Mouse (Mus musculus) A20 (cell line): Measurements from ENCODE around the gene Vasn.

ENCODE experiments used
- DNase-seq: peaks from one replicate; pipeline ENCODE4 v3.0.0-alpha.2; 2011; ENCODE audit warnings: low read depth, low spot score

Vasn gene

DNA sequence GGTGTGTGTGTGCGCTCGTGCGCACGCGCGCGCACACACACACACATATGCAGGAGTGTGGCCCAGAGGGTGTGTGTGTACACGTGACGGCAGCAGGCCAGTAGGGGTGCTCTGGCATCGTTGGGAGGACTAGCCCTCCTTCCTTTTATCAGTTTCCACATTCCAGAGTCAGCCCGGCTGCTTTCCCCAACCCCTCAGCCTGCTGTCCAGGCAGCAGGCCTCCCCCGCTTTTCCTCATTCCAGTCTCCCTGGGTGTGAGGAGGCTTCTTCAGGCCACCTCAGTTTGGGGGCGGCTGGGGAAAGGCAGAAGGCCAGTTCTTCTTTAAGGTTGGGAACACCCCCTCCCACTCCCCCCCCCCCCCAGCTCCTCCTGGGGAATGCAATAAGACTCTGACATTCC lies 2.4 kb downstream of the Vasn start:
- DNase-seq, result no peak

- DNase-seq, result no peak
These were observed 3.2 kb downstream of the Vasn start for GRCm38 (mm10) chr16:4642937-4643336.

DNA sequence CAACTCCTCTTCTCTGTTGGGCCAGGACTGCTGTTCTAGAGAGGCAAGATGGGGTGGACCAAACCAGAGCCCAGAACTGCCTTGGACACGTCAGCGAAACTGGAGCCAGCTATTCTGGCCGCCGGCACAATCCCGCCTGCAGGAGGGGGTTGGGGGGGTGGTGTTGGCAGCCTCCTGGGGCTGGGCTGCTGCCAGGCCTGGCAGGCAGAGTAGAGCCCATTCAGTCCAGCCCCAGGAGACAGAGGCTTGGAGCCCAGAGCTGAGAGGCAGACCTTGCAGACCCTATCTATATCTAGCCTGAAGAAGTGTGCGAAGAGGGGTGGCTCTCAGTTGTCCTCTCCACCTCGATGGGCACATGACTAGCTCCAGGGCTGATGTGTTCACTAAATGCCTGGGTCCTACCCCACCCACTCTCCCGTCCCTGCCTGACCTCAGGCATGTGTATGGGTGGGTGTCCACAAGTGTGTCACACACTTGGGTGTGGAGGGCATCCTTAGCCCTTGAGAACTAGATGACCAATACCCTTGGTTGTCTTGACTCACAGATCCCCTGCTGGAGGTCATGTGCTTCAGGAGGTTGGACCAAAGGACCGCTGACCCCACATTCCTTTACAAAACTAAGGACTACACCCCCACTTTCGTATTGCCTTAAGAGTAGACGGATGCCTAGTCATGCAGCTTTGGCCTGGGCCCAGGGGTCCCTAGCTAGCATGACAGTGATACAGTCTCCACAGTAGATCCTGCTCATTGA lies 4.1 kb downstream of the Vasn start:
- no peak for DNase-seq

GRCm38 (mm10) chr16:4645867-4646266 lies 6.1 kb downstream of the Vasn start:
- DNase-seq, result no peak

DNA sequence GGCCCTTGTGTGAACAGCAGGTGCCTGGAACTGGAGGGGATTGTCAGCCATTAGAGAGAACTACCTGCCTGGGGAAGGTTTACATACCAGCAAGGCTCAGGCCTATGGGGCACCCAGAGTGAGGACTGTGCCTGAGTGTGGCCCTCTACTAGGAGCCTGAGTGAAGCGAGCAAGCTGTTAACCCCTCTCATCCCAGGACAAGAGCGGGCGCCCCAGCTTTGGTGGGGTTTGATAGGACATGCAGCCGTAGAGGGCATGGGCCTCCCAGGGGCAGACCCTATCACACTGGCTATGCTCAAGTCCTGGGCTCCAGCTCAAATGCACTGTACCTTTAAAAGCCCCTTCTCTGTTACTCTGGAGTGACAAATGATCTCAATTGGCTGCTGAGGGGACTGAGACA lies 7.1 kb downstream of the Vasn start:
- DNase-seq, result no peak

DNA sequence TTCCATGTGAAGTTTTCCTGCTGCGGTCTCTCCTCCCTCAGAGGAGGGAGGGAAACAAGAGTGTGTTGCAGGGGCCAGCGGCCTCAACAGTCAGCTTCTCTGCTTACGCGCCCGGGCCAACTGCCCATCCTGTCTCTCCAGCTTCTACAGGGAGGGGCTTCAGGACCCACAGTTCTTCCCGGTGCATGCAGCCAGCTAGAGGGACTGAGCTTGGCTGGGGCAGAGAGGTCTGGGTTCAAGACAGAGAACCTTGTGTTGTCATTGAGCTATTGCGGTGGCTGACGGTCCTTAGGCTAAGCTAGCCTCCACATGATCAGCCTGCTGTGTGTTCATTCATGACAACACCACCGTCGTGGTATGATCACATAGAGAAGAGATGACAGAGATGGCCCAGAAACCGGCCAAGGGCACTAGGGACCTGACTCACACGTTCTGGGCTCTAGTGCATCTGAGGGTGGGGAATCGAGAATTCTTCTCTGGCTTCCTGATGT lies 8.0 kb downstream of the Vasn start:
- DNase-seq, result no peak

DNA sequence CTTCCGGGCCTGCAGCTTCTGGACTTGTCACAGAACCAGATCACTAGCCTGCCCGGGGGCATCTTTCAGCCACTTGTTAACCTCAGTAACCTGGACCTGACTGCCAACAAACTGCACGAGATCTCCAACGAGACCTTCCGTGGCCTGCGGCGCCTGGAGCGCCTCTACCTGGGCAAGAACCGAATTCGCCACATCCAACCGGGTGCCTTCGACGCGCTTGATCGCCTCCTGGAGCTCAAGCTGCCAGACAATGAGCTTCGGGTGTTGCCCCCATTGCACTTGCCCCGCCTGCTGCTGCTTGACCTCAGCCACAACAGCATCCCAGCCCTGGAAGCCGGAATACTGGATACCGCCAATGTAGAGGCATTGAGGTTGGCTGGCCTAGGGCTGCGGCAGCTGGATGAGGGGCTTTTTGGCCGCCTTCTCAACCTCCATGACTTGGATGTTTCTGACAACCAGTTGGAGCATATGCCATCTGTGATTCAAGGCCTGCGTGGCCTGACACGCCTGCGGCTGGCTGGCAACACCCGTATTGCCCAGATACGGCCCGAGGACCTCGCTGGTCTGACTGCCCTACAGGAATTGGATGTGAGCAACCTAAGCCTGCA lies 8.8 kb downstream of the Vasn start:
- no peak for DNase-seq

DNA sequence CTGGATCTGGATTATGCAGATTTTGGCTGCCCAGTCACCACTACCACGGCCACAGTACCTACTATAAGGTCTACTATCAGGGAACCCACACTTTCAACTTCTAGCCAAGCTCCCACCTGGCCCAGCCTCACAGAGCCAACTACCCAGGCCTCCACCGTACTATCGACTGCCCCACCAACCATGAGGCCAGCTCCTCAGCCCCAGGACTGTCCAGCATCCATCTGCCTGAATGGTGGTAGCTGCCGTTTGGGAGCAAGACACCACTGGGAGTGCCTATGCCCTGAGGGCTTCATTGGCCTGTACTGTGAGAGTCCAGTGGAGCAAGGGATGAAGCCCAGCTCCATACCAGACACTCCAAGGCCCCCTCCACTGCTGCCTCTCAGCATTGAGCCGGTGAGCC lies 9.5 kb downstream of the Vasn start:
- no peak for DNase-seq

- no peak for DNase-seq
These were observed 10.0 kb downstream of the Vasn start for GRCm38 (mm10) chr16:4649692-4650091.

DNA sequence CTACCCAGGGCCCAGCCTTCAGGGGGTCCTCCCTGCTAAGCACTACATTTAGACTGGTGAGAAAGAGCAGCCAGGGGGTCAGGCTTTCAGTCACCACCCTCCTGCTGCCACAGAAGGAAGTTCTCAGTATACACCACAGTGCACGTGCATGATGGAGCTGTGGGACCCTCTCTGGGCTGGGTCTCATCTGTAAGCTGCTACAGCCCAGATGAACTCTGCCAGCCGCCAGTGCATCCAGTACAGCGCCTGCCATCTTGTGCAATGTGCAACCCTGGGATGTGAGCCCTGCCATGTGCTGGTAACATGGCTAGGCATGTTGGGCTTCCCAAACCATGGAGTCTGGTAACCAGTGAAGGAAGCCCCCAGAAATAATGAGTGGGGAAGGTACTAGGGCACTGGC lies 10.4 kb downstream of the Vasn start:
- no peak for DNase-seq

DNA sequence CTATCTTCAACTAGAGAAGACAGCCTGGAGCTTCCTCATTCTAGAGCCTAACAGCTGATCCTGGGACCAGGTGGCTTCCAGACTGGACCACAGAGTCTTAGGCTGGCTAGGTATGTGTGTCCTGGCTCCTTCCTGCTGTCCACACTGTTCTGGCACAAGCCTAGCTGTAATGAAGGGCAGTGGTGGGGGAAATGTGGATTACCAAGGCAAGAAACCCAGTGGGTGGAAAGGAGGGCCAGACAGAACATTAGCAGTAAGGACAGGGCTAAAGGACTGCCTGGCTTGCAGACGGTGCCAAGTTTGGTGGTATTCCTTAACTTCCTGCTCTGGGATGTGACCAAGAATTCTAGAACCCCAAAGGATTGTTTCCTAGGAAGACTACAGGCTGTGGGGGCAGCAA lies 11.3 kb downstream of the Vasn start:
- no peak for DNase-seq

- DNase-seq, result no peak
These were observed 11.9 kb downstream of the Vasn start for GRCm38 (mm10) chr16:4651624-4652023.

DNA sequence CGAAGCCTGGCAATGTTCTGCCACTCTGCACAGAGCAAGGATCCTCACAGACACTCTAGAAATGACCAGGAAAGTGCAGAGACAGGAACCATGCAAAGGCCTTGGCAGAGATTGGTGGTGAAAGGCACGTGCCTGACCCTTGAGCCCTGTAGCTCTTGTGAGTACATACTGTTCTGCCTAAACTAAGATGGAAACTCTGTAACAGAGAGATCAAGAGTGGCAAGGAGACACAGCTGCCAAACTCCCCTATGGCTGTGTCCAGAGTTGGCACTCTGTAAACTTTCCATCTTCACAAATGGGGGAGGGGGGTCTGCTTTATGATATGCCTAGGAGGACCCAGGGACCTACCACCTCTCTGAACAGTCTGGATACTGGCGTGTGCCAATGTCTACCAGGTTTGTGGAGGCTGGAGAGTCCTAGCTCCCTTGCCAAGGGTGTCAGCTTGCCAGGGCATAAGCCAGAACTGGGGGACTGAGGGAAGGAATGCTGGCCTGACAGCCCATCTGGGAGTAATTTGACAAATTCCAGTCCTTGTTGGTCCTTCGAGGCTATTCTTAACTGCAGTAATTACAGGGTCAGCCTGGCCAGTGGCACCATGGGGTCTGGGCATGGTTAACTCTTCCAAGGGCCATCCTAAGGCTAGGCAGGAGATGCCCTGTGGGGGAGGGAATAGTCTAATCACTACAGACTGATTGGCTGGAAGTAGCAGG lies 13.1 kb downstream of the Vasn start:
- DNase-seq, result no peak

- no peak for DNase-seq
These were observed 15.0 kb downstream of the Vasn start for GRCm38 (mm10) chr16:4654706-4655105.

GRCm38 (mm10) chr16:4655251-4655734 lies 15.6 kb downstream of the Vasn start:
- DNase-seq, result no peak

GRCm38 (mm10) chr16:4655764-4656570 lies 16.2 kb downstream of the Vasn start:
- no peak for DNase-seq

DNA sequence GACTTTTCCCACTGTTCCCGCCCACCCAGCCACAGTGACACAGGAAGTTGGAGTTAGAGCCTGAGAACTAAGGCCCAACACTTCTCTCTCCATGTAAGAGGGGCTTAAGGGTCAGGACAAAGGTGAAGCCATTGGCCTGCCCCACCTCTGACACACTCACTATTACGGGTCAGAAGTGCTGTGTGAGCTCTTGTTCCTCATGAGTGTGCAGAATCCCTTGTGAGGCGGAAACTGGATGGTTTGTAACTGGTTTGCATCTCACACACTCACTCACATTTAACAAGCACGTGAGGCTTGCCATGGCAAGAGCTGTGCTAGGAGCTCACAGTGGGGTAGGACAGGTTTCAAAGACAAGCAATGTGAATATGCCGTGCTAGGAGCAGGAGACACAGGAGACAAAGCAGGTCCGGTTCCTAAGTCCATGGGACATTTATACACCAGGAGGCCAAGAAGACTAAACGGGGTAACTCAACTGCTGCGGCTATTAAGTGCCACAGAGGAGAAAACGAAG lies 16.9 kb downstream of the Vasn start:
- no peak for DNase-seq

DNA sequence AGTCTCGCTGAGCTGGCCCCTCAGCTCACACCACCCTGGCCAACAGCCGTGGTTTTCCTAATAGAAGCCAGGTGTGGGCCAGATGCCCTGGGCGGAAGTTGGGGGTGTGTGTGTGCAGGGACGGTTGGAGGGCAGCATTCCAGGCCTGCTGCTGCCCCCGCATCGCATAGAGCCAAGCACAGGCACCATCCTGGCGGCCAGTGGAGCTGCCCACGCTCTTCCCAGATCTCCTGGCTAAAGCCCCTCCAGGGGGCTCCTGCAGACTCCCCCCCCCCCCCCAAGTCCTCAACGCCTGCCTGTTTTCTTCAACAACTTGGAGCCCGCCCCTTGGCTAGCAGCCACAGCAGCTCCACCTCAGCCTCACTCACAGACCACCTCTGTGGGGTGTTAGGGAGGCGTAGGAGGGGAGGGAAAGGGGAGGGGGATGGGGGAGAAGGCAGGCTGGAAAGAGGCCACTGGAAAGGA lies 19.1 kb downstream of the Vasn start:
- no peak for DNase-seq

DNA sequence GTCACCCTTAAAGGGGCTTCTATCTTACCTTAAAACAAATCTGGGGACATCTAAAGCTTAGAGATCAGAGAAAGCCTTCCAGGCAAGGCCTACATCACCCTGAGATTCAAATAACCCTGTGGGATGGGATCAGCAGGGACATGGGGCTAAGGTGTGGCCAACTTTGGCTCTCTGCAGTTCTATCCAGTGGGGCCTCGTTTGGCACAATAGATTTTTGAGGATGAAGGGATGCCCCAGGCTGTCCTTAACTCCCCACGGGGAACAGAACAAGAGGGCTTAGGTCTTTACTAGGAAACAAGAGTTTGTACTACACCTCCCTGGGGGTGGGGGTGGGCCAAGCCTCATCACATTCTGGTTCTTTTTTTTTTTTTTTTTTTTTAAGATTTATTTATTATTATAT lies 19.6 kb downstream of the Vasn start:
- DNase-seq, result no peak

- no peak for DNase-seq
These were observed 21.9 kb downstream of the Vasn start for GRCm38 (mm10) chr16:4661605-4662004.

- DNase-seq, result no peak
These were observed 24.1 kb downstream of the Vasn start for GRCm38 (mm10) chr16:4663806-4664205.
